In genomic region chr7:3376831-3377230, GRCm38 (mm10) we compare ENCODE assay signal across 9 mouse cellular contexts. TPM values are rescaled to one million over a fixed set of nuclear protein-coding genes. Genes with fewer than 3 reads are reported as not detected.
DNase-seq lines count a peak whose midpoint lies in the region; ATAC-seq and TF ChIP-seq lines count a peak whose summit lies in the region.
"Had no signal": no experiment of that assay in that cellular context is flagged by ENCODE, and none has a peak within 500 bp of the region (broad histone marks: within the 10 kb centered on the region; RNA-seq: fewer than 3 reads in every experiment).

No protein-coding gene starts in this region.

- H3K27me3 ChIP-seq in Patski, result no peaks in the 10 kb centered on the region
- H3K27me3 ChIP-seq: limb, embryonic 12.5 days had no signal

- POLR2A ChIA-PET in Patski (lab: Charles Lee), result interaction anchor here (0.7 kb wide), 1 partner anchor 139 kb away, joined by 3 read pairs; no protein-coding TSS in a partner anchor

- in situ Hi-C loops in Patski (cut with MboI; ENCODE audit: low pct_unique_long_range_greater_than_20kb), result no loop called here

- peak; percentile 12 for ATAC-seq in Patski

- peak; percentile 52 for DNase-seq in kidney, adult 18-20 months
- no peak for DNase-seq in kidney, adult 11 months
- peak; percentile 80 for DNase-seq in A20 (ENCODE audit: low read depth, low spot score)
- DNase-seq in Patski (ENCODE audit: low read depth, low spot score), result peak; percentile 10
- peak; percentile 51 to 63 for DNase-seq in cerebellum, postnatal 36 days
- peak; percentile 50 for DNase-seq in kidney, postnatal 14 days
- DNase-seq in spleen, adult 12 weeks (ENCODE audit: low spot score), result peak; percentile 5
- no peak for DNase-seq in right cerebral cortex, postnatal 36 days (ENCODE audit: low spot score in 2 of 2)

- CTCF ChIA-PET in Patski (lab: Charles Lee), result interaction anchor here (0.7 kb wide), 1 partner anchor 34 kb away, joined by 3 read pairs; no protein-coding TSS in a partner anchor

- peak; percentile 76 for TF ChIP-seq CTCF in Patski (IDR thresholded peaks at IDR 0.05)

RNA-seq across cellular contexts. Expression of gene Cacng8, which starts 13.7 kb away (rescaled TPM):
- polyA plus RNA-seq in Patski (2021), result 1.7 TPM

RNA-seq across cellular contexts. Expression of gene Cacng7, which starts 44.1 kb away (rescaled TPM):
- polyA plus RNA-seq in Patski (2021), result 5.2 TPM

RNA-seq across cellular contexts. Expression of gene Cacng6, which starts 47.2 kb away (rescaled TPM):
- polyA plus RNA-seq in Patski (2021), result not detected

Comparison
In these comparisons a context has a peak if more than half of its experiments do, and no peak if none do; other contexts are left out.
1. DNase-seq: peak in kidney, adult 18-20 months (single experiment), A20 (single experiment), Patski (single experiment), cerebellum, postnatal 36 days (2 of 2), kidney, postnatal 14 days (single experiment) and spleen, adult 12 weeks (single experiment); none in kidney, adult 11 months (single experiment) and right cerebral cortex, postnatal 36 days (0 of 2).